Mouse (Mus musculus): ENCODE measurements around the gene Rab38. TPM values are rescaled to one million over a fixed set of nuclear protein-coding genes. Genes with fewer than 3 reads are reported as not detected.

Rab38 gene
- polyA plus RNA-seq, 1 experiment, result 0.46 TPM

- H3K36me3 ChIP-seq (ENCODE audit: control insufficient read depth, insufficient read depth, low read length), result no peaks in the 10 kb centered on the region
- WGBS, result 47% methylated on average over 1 of the region's 1 CpGs
- TF ChIP-seq CTCF (IDR thresholded peaks at IDR 0.05; ENCODE audit: extremely low read depth, insufficient read length, insufficient replicate concordance, low read depth, low read length), result no peak
- TF ChIP-seq POLR2A (IDR thresholded peaks at IDR 0.05; ENCODE audit: low read depth, low read length), result no peak
Observed at GRCm38 (mm10) chr7:88522481-88522880, 92.4 kb downstream of the Rab38 start.

GRCm38 (mm10) chr7:88527100-88527671, 97.1 kb downstream of the Rab38 start:
- H3K36me3 ChIP-seq (ENCODE audit: control insufficient read depth, insufficient read depth, low read length), result no peaks in the 10 kb centered on the region
- H3K27ac ChIP-seq (ENCODE audit: insufficient read depth, low read depth, low read length), result no peak overlapping the region
- H3K4me3 ChIP-seq (ENCODE audit: low read depth, low read length), result no peak overlapping the region
- WGBS, result 3% methylated on average over 1 of the region's 1 CpGs
- TF ChIP-seq CTCF (IDR thresholded peaks at IDR 0.05; ENCODE audit: extremely low read depth, insufficient read length, insufficient replicate concordance, low read depth, low read length) (no peak), POLR2A (IDR thresholded peaks at IDR 0.05; ENCODE audit: low read depth, low read length) (no peak)
- H3K4me1 ChIP-seq (ENCODE audit: control insufficient read depth, insufficient read depth, insufficient read length, low read length), result no peaks in the 10 kb centered on the region
- no peaks in the 10 kb centered on the region for H3K27me3 ChIP-seq (ENCODE audit: control insufficient read depth, insufficient read depth, low read length)

More at GRCm38 (mm10) chr7:88522481-88522880, 92.4 kb downstream of the Rab38 start:
- H3K4me3 ChIP-seq (ENCODE audit: low read depth, low read length), result no peak overlapping the region
- H3K27me3 ChIP-seq (ENCODE audit: control insufficient read depth, insufficient read depth, low read length), result no peaks in the 10 kb centered on the region
- H3K27ac ChIP-seq (ENCODE audit: insufficient read depth, low read depth, low read length), result no peak overlapping the region
- H3K4me1 ChIP-seq (ENCODE audit: control insufficient read depth, insufficient read depth, insufficient read length, low read length), result no peaks in the 10 kb centered on the region

- Histone ChIP-seq H3K36me3 (ENCODE audit: control insufficient read depth, insufficient read depth, low read length) (no peaks in the 10 kb centered on the region), H3K27ac (ENCODE audit: insufficient read depth, low read depth, low read length) (no peak overlapping the region), H3K4me3 (ENCODE audit: low read depth, low read length) (no peak overlapping the region), H3K27me3 (ENCODE audit: control insufficient read depth, insufficient read depth, low read length) (no peaks in the 10 kb centered on the region), H3K4me1 (ENCODE audit: control insufficient read depth, insufficient read depth, insufficient read length, low read length) (no peaks in the 10 kb centered on the region)
- TF ChIP-seq POLR2A (IDR thresholded peaks at IDR 0.05; ENCODE audit: low read depth, low read length) (no peak), CTCF (IDR thresholded peaks at IDR 0.05; ENCODE audit: extremely low read depth, insufficient read length, insufficient replicate concordance, low read depth, low read length) (no peak)
Observed at GRCm38 (mm10) chr7:88536127-88536531, 106.1 kb downstream of the Rab38 start.

GRCm38 (mm10) chr7:88536743-88537142, 106.7 kb downstream of the Rab38 start:
- TF ChIP-seq POLR2A (IDR thresholded peaks at IDR 0.05; ENCODE audit: low read depth, low read length) (no peak), CTCF (IDR thresholded peaks at IDR 0.05; ENCODE audit: extremely low read depth, insufficient read length, insufficient replicate concordance, low read depth, low read length) (no peak)
- no peaks in the 10 kb centered on the region for H3K4me1 ChIP-seq (ENCODE audit: control insufficient read depth, insufficient read depth, insufficient read length, low read length)
- H3K27me3 ChIP-seq (ENCODE audit: control insufficient read depth, insufficient read depth, low read length), result no peaks in the 10 kb centered on the region
- no peak overlapping the region for H3K4me3 ChIP-seq (ENCODE audit: low read depth, low read length)
- WGBS, result 52% methylated on average over 3 of the region's 3 CpGs
- no peak overlapping the region for H3K27ac ChIP-seq (ENCODE audit: insufficient read depth, low read depth, low read length)
- H3K36me3 ChIP-seq (ENCODE audit: control insufficient read depth, insufficient read depth, low read length), result no peaks in the 10 kb centered on the region

Other genes starting within 250 kb of the Rab38 start
- 27.6 and 52.0 TPM in 2 replicates for gene Ctsc, start 152.2 kb upstream of the Rab38 start, polyA plus RNA-seq (2012; rRNA removed)